Mouse (Mus musculus) adrenal gland, postnatal 10 days (tissue): ENCODE results near the gene Selenoi. TPM values are rescaled to one million over a fixed set of nuclear protein-coding genes. Genes with fewer than 3 reads are reported as not detected.

ENCODE experiments used
- total RNA-seq, 2 experiments: library from RNA; stranded (reverse); gene quantifications; 2 replicates each; pipeline ENCODE4 v1.2.3; 2021

The Selenoi gene
- total RNA-seq, 2 experiments from 2014 or later, result 20.4 to 20.7 TPM

Other genes with a start within 250 kb of the Selenoi start
- gene Il6, start 219.5 kb upstream of the Selenoi start, total RNA-seq, result not detected
- 10 to 100 TPM; 44.9 to 52.1 TPM for gene Tyms, start 159.0 kb upstream of the Selenoi start, total RNA-seq
- gene Garem2, start 127.4 kb upstream of the Selenoi start, total RNA-seq, result under 1 TPM; 0.12 to 0.30 TPM
- gene 3110082J24Rik, start 126.5 kb upstream of the Selenoi start, total RNA-seq, result not detected
- gene Hadha, start 77.4 kb upstream of the Selenoi start, total RNA-seq, result 100 to 1,000 TPM; 921 to 997 TPM
- gene Hadhb, start 77.3 kb upstream of the Selenoi start, total RNA-seq, result 1,000 to 10,000 TPM; 1,471 to 1,600 TPM
- gene Adgrf3, start 26.9 kb upstream of the Selenoi start, total RNA-seq, result under 1 TPM; 0.30 to 0.58 TPM
- under 1 TPM; 0.21 to 0.42 TPM for gene Drc1, start 48.8 kb downstream of the Selenoi start, total RNA-seq
- gene Otof, start 229.4 kb downstream of the Selenoi start, total RNA-seq, result under 1 TPM; 0.09 to 0.12 TPM
- not detected for gene 1700001C02Rik, start 233.5 kb downstream of the Selenoi start, total RNA-seq